Mouse (Mus musculus) CH12.LX (cell line): ENCODE data around the gene Pde11a. TPM values are rescaled to one million over a fixed set of nuclear protein-coding genes. Genes with fewer than 3 reads are reported as not detected.

Experiments used
- DNase-seq: peaks from one replicate; pipeline ENCODE4 v3.0.0-alpha.2; 2013; ENCODE audit errors: extremely low read depth
- H3K27ac ChIP-seq: 2 replicates; pipeline ENCODE4 v1.5.1; 2012; ENCODE audit warnings: low read depth, mild to moderate bottlenecking, control low read depth, moderate library complexity; ENCODE audit not compliant: insufficient read depth
- H3K27me3 ChIP-seq: replicated peaks from 2 replicates; pipeline ENCODE3; 2012; ENCODE audit warnings: inconsistent platforms
- H3K36me3 ChIP-seq, 2 experiments: replicated peaks in 1 of 2; 2 replicates each; pipeline versions ENCODE3 to v1.6.1; 2012; ENCODE audit warnings: inconsistent platforms in 1 of 2, low read length in 1 of 2, mild to moderate bottlenecking in 1 of 2, mixed read lengths in 1 of 2, moderate library complexity in 1 of 2; ENCODE audit not compliant: control insufficient read depth in 1 of 2, insufficient read depth in 1 of 2
- H3K4me1 ChIP-seq, 2 experiments: 2 replicates each; pipeline ENCODE4 v1.6.1; 2012; ENCODE audit warnings: inconsistent platforms in 1 of 2, moderate library complexity in 1 of 2; ENCODE audit not compliant: insufficient read depth in 2 of 2, control insufficient read depth in 1 of 2
- H3K4me2 ChIP-seq: 2 replicates; pipeline ENCODE4 v1.6.1; 2012; ENCODE audit warnings: low read depth, mild to moderate bottlenecking, control low read depth; ENCODE audit not compliant: poor library complexity, insufficient read depth, severe bottlenecking
- H3K4me3 ChIP-seq, 3 experiments: fragments of 150-350 bp in 1 of 3; sonication (generic) in 1 of 3; replicated peaks in 1 of 3; 2 replicates each; pipeline versions ENCODE3 to v1.5.1; 2011 to 2012; ENCODE audit warnings: low read depth in 2 of 3, low read length in 2 of 3, mild to moderate bottlenecking in 2 of 3, moderate library complexity in 2 of 3, control low read depth in 1 of 3, improper control_type of control experiment in 1 of 3, inconsistent platforms in 1 of 3, mixed read lengths in 1 of 3; ENCODE audit not compliant: poor library complexity in 1 of 3
- H3K79me2 ChIP-seq: replicated peaks from 2 replicates; pipeline ENCODE4 v1.6.1; 2012; ENCODE audit warnings: mild to moderate bottlenecking, moderate library complexity; ENCODE audit not compliant: control insufficient read depth, poor library complexity, insufficient read depth, severe bottlenecking; ENCODE audit errors: extremely low read depth
- H3K9ac ChIP-seq: 2 replicates; pipeline ENCODE4 v1.6.1; 2012; ENCODE audit warnings: low read depth, mild to moderate bottlenecking, control low read depth, moderate library complexity; ENCODE audit not compliant: insufficient read depth
- H3K9me3 ChIP-seq: replicated peaks from 2 replicates; pipeline ENCODE3; 2012; ENCODE audit warnings: low read length, inconsistent platforms, mixed read lengths
- BHLHE40 ChIP-seq: IDR thresholded peaks from 2 replicates; pipeline ENCODE4 v1.6.1; 2011; ENCODE audit warnings: mild to moderate bottlenecking, low read depth, low read length, improper control_type of control experiment
- CHD2 ChIP-seq: IDR thresholded peaks from 2 replicates; pipeline ENCODE4 v1.6.1; 2011; ENCODE audit warnings: low read length, improper control_type of control experiment
- ELF1 ChIP-seq: IDR thresholded peaks from 2 replicates; pipeline ENCODE4 v1.6.1; 2014; ENCODE audit warnings: low read depth, mild to moderate bottlenecking, inconsistent platforms, low read length, improper control_type of control experiment
- ETS1 ChIP-seq: conservative IDR thresholded peaks from 2 replicates; pipeline ENCODE4 v1.6.1; 2012; ENCODE audit warnings: low read depth, mild to moderate bottlenecking, inconsistent platforms, low read length, improper control_type of control experiment, moderate library complexity
- HCFC1 ChIP-seq: IDR thresholded peaks from 2 replicates; pipeline ENCODE4 v1.6.1; 2012; ENCODE audit warnings: low read depth, mild to moderate bottlenecking, inconsistent platforms, low read length, improper control_type of control experiment
- IRF4 ChIP-seq: IDR thresholded peaks from 2 replicates; pipeline ENCODE4 v1.6.1; 2014; ENCODE audit warnings: low read depth, mild to moderate bottlenecking, inconsistent platforms, low read length, improper control_type of control experiment
- JUND ChIP-seq: conservative IDR thresholded peaks from 2 replicates; pipeline ENCODE4 v1.6.1; 2011; ENCODE audit warnings: low read depth, low read length, improper control_type of control experiment
- KAT2A ChIP-seq: IDR thresholded peaks from 2 replicates; pipeline ENCODE4 v1.6.1; 2012; ENCODE audit warnings: low read length, improper control_type of control experiment, inconsistent platforms; ENCODE audit not compliant: insufficient replicate concordance
- MAFK ChIP-seq: IDR thresholded peaks from 2 replicates; pipeline ENCODE4 v1.6.1; 2011; ENCODE audit warnings: low read length, improper control_type of control experiment; ENCODE audit not compliant: insufficient replicate concordance
- MAX ChIP-seq: IDR thresholded peaks from 2 replicates; pipeline ENCODE4 v1.6.1; 2011; ENCODE audit warnings: low read length, improper control_type of control experiment
- MAZ ChIP-seq: IDR thresholded peaks from 2 replicates; pipeline ENCODE4 v1.6.1; 2012; ENCODE audit warnings: low read depth, mild to moderate bottlenecking, inconsistent platforms, low read length, improper control_type of control experiment, moderate library complexity
- MXI1 ChIP-seq: IDR thresholded peaks from 2 replicates; pipeline ENCODE4 v1.6.1; 2011; ENCODE audit warnings: mild to moderate bottlenecking, low read depth, low read length, improper control_type of control experiment
- PAX5 ChIP-seq: IDR thresholded peaks from 2 replicates; pipeline ENCODE4 v1.6.1; 2012; ENCODE audit warnings: low read length, inconsistent platforms, mixed read lengths
- POLR2A ChIP-seq: IDR thresholded peaks from 2 replicates; pipeline ENCODE4 v1.6.1; 2011; ENCODE audit warnings: low read depth, mild to moderate bottlenecking, improper control_type of control experiment, low read length
- SMC3 ChIP-seq: IDR thresholded peaks from 2 replicates; pipeline ENCODE4 v1.6.1; 2011; ENCODE audit warnings: low read depth, low read length, improper control_type of control experiment
- TCF12 ChIP-seq: IDR thresholded peaks from 2 replicates; pipeline ENCODE4 v1.6.1; 2014; ENCODE audit warnings: low read depth, mild to moderate bottlenecking, inconsistent platforms, low read length, improper control_type of control experiment
- USF1 ChIP-seq: IDR thresholded peaks from 2 replicates; pipeline ENCODE4 v1.6.1; 2014; ENCODE audit warnings: low read depth, mild to moderate bottlenecking, inconsistent platforms, low read length, improper control_type of control experiment
- USF2 ChIP-seq: conservative IDR thresholded peaks from 2 replicates; pipeline ENCODE4 v1.6.1; 2011; ENCODE audit warnings: low read depth, low read length, improper control_type of control experiment
- ZC3H11A ChIP-seq: IDR thresholded peaks from 2 replicates; pipeline ENCODE4 v1.6.1; 2012; ENCODE audit warnings: low read depth, mild to moderate bottlenecking, inconsistent platforms, low read length, improper control_type of control experiment
- ZKSCAN1 ChIP-seq: IDR thresholded peaks from 2 replicates; pipeline ENCODE4 v1.6.1; 2012; ENCODE audit warnings: low read depth, inconsistent platforms, low read length, improper control_type of control experiment, borderline replicate concordance
- ZMIZ1 ChIP-seq: IDR thresholded peaks from 2 replicates; pipeline ENCODE4 v1.6.1; 2012; ENCODE audit warnings: low read depth, mild to moderate bottlenecking, inconsistent platforms, low read length, improper control_type of control experiment
- dilution Hi-C: fragments of 300-500 bp; cut with MboI; formaldehyde crosslinking; loops from 2 replicates; pipeline ENCODE4 v1.14.3; 2020; ENCODE audit warnings: low sequenced_read_pairs; ENCODE audit not compliant: extremely low pct_unique_long_range_greater_than_20kb, extremely low pct_ligation_motif_present
- in situ Hi-C: fragments of 300-500 bp; cut with MboI; formaldehyde crosslinking; loops from 3 replicates; pipeline ENCODE4 v1.14.3; 2019; ENCODE audit warnings: low sequenced_read_pairs, low pct_ligation_motif_present, low pct_unique_long_range_greater_than_20kb, mixed read lengths
- polyA plus RNA-seq: library from polyadenylated mRNA; unstranded; fragments of >175 nt; gene quantifications from 2 replicates; pipeline ENCODE4 v1.2.1, GENCODE M21; 2012; ENCODE audit warnings: low read depth; ENCODE audit not compliant: insufficient read length
- total RNA-seq, 2 experiments: library from RNA; depleted of rRNA; stranded (reverse); fragments of 300-350 nt in 1 of 2; fragments of >200 nt in 1 of 2; gene quantifications; 2 replicates each; pipeline ENCODE4 v1.2.3; 2012 to 2014

The Pde11a gene
- total and polyA plus RNA-seq, 3 experiments: 0.14 to 0.38 (median 0.21) TPM

- no peak overlapping the region for H3K4me2 ChIP-seq
- no peak overlapping the region for H3K9ac ChIP-seq
- TF ChIP-seq POLR2A (no peak), ETS1 (no peak), ELF1 (no peak), IRF4 (no peak), KAT2A (no peak), USF2 (no peak), ZKSCAN1 (no peak), JUND (no peak), PAX5 (no peak)
- TF ChIP-seq, all 38 proteins: peak for 0
- dilution Hi-C loops (no loop called here), in situ Hi-C loops (no loop called here)
- Histone ChIP-seq H3K27ac (no peak overlapping the region), H3K4me1 (no peaks in the 10 kb centered on the region), H3K79me2 (no peaks in the 10 kb centered on the region), H3K27me3 (no peaks in the 10 kb centered on the region), H3K36me3 (no peaks in the 10 kb centered on the region), H3K4me3 (no peak overlapping the region), H3K9me3 (no peaks in the 10 kb centered on the region)
- no peak for DNase-seq
Observed at GRCm38 (mm10) chr2:76087170-76087569, 251.4 kb downstream of the Pde11a start.

DNA sequence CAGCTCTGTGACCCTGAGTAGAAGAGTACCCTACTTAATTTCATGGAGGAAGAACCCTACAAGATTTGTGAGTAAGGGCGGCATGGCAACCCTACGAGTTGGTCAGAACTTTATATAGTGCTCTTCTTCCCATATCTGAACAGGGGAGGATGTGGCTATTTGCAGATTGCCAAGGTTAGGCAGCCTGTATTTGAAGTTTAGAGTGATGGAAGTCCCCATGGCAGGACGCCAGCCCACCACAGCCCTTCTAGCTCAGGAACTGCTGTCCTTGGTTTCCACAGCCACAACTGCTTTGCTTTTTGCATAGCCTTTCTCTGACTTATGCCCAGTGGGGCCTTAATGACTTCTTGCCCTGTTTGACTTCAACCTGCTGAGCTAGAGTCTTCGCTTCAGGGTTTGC lies 253.6 kb downstream of the Pde11a start:
- no peak for TF ChIP-seq MXI1
- no peak for TF ChIP-seq IRF4
- TF ChIP-seq BHLHE40: no peak
- no peak for TF ChIP-seq PAX5
- TF ChIP-seq USF1: no peak
- no peak for TF ChIP-seq CHD2
- no peak for TF ChIP-seq MAFK
- TF ChIP-seq TCF12: no peak
- TF ChIP-seq ETS1: no peak
- TF ChIP-seq ZKSCAN1: no peak
- TF ChIP-seq MAX: no peak
- no peak for TF ChIP-seq SMC3
- no peak for TF ChIP-seq HCFC1
- no peak for TF ChIP-seq ZC3H11A
- no peak for TF ChIP-seq MAZ
- no peak for TF ChIP-seq ZMIZ1
- dilution Hi-C loops: no loop called here
- H3K4me2 ChIP-seq: no peak overlapping the region

More for the DNA sequence above, 253.6 kb downstream of the Pde11a start:
- no peak overlapping the region for H3K4me3 ChIP-seq
- no peak overlapping the region for H3K9ac ChIP-seq
- no peaks in the 10 kb centered on the region for H3K27me3 ChIP-seq
- H3K9me3 ChIP-seq: no peaks in the 10 kb centered on the region
- no peaks in the 10 kb centered on the region for H3K79me2 ChIP-seq
- in situ Hi-C loops: no loop called here
- H3K27ac ChIP-seq: no peak overlapping the region
- no peak for DNase-seq
- H3K4me1 ChIP-seq: no peaks in the 10 kb centered on the region
- no peaks in the 10 kb centered on the region for H3K36me3 ChIP-seq
